Mouse (Mus musculus): Measurements from ENCODE around the gene Amigo2. TPM values are rescaled to one million over a fixed set of nuclear protein-coding genes. Genes with fewer than 3 reads are reported as not detected.

Gene Amigo2
- polyA plus RNA-seq, 1 experiment: 0.71 TPM

GRCm38 (mm10) chr15:97205776-97206175 is 41.3 kb downstream of the Amigo2 start:
- H3K79me3 ChIP-seq (ENCODE audit: low read depth): no peaks in the 10 kb centered on the region
- TF ChIP-seq CEBPB (IDR thresholded peaks at IDR 0.05; ENCODE audit: low read depth) (no peak), MYOG (IDR thresholded peaks at IDR 0.05; ENCODE audit: control insufficient read depth, extremely low read depth, insufficient read length) (no peak), USF1 (IDR thresholded peaks at IDR 0.05; ENCODE audit: low read depth) (no peak), MAX (IDR thresholded peaks at IDR 0.05) (no peak), MYOD1 (IDR thresholded peaks at IDR 0.05; ENCODE audit: control insufficient read depth, insufficient read length, low read depth) (no peak), CTCF (IDR thresholded peaks at IDR 0.05; ENCODE audit: control insufficient read depth, insufficient read depth, insufficient read length) (no peak), FOSL1 (IDR thresholded peaks at IDR 0.05; ENCODE audit: insufficient read depth, low read length, poor library complexity, severe bottlenecking) (no peak)
- no peaks in the 10 kb centered on the region for H3K27me3 ChIP-seq (ENCODE audit: control insufficient read depth, insufficient read depth, insufficient read length)
- H3ac ChIP-seq (ENCODE audit: control insufficient read depth, insufficient read length, low read depth): no peak overlapping the region
- H3K36me3 ChIP-seq (ENCODE audit: control insufficient read depth, insufficient read depth): no peaks in the 10 kb centered on the region
- H3K4me3 ChIP-seq (ENCODE audit: insufficient read depth, poor library complexity, severe bottlenecking): no peak overlapping the region
- no peaks in the 10 kb centered on the region for H3K79me2 ChIP-seq (ENCODE audit: control insufficient read depth, insufficient read depth)

GRCm38 (mm10) chr15:97204889-97205288 is 42.2 kb downstream of the Amigo2 start:
- Histone ChIP-seq H3K79me2 (ENCODE audit: control insufficient read depth, insufficient read depth) (no peaks in the 10 kb centered on the region), H3K4me3 (ENCODE audit: insufficient read depth, poor library complexity, severe bottlenecking) (no peak overlapping the region), H3K36me3 (ENCODE audit: control insufficient read depth, insufficient read depth) (no peaks in the 10 kb centered on the region), H3K79me3 (ENCODE audit: low read depth) (no peaks in the 10 kb centered on the region), H3K27me3 (ENCODE audit: control insufficient read depth, insufficient read depth, insufficient read length) (no peaks in the 10 kb centered on the region), H3ac (ENCODE audit: control insufficient read depth, insufficient read length, low read depth) (no peak overlapping the region)
- TF ChIP-seq CTCF (IDR thresholded peaks at IDR 0.05; ENCODE audit: control insufficient read depth, insufficient read depth, insufficient read length) (no peak), USF1 (IDR thresholded peaks at IDR 0.05; ENCODE audit: low read depth) (no peak), FOSL1 (IDR thresholded peaks at IDR 0.05; ENCODE audit: insufficient read depth, low read length, poor library complexity, severe bottlenecking) (no peak), CEBPB (IDR thresholded peaks at IDR 0.05; ENCODE audit: low read depth) (no peak), MYOG (IDR thresholded peaks at IDR 0.05; ENCODE audit: control insufficient read depth, extremely low read depth, insufficient read length) (no peak), MYOD1 (IDR thresholded peaks at IDR 0.05; ENCODE audit: control insufficient read depth, insufficient read length, low read depth) (no peak), MAX (IDR thresholded peaks at IDR 0.05) (no peak)

- Histone ChIP-seq H3K36me3 (ENCODE audit: control insufficient read depth, insufficient read depth) (no peaks in the 10 kb centered on the region), H3K79me2 (ENCODE audit: control insufficient read depth, insufficient read depth) (no peaks in the 10 kb centered on the region), H3ac (ENCODE audit: control insufficient read depth, insufficient read length, low read depth) (no peak overlapping the region), H3K27me3 (ENCODE audit: control insufficient read depth, insufficient read depth, insufficient read length) (no peaks in the 10 kb centered on the region), H3K4me3 (ENCODE audit: insufficient read depth, poor library complexity, severe bottlenecking) (no peak overlapping the region), H3K79me3 (ENCODE audit: low read depth) (no peaks in the 10 kb centered on the region)
- no peak for TF ChIP-seq CTCF (IDR thresholded peaks at IDR 0.05; ENCODE audit: control insufficient read depth, insufficient read depth, insufficient read length)
- no peak for TF ChIP-seq MAX (IDR thresholded peaks at IDR 0.05)
- no peak for TF ChIP-seq MYOG (IDR thresholded peaks at IDR 0.05; ENCODE audit: control insufficient read depth, extremely low read depth, insufficient read length)
- TF ChIP-seq CEBPB (IDR thresholded peaks at IDR 0.05; ENCODE audit: low read depth): no peak
- TF ChIP-seq USF1 (IDR thresholded peaks at IDR 0.05; ENCODE audit: low read depth): no peak
- TF ChIP-seq MYOD1 (IDR thresholded peaks at IDR 0.05; ENCODE audit: control insufficient read depth, insufficient read length, low read depth): no peak
- no peak for TF ChIP-seq FOSL1 (IDR thresholded peaks at IDR 0.05; ENCODE audit: insufficient read depth, low read length, poor library complexity, severe bottlenecking)
These were observed 50.4 kb downstream of the Amigo2 start for GRCm38 (mm10) chr15:97196644-97197043.

DNA sequence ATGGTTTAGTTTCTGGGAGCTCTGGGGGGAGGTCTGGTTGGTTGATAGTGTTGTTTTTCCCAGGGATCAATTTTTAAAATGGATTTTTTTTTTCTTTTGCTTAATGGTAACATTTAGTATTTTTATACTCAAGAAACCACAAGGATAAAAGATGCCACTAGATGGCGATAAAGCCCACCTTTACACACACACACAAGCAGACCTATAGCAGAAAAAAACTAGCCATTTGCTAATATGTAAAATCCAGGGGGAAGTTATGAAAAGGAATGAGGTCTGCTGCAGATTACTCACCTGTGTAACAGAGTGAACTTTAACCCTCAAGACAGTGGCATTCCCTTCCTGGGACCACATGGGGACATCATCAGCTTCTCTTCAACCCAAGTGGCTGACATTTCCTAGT is 51.5 kb downstream of the Amigo2 start:
- Histone ChIP-seq H3K79me3 (ENCODE audit: low read depth) (no peaks in the 10 kb centered on the region), H3K79me2 (ENCODE audit: control insufficient read depth, insufficient read depth) (no peaks in the 10 kb centered on the region), H3K4me3 (ENCODE audit: insufficient read depth, poor library complexity, severe bottlenecking) (no peak overlapping the region), H3ac (ENCODE audit: control insufficient read depth, insufficient read length, low read depth) (no peak overlapping the region), H3K36me3 (ENCODE audit: control insufficient read depth, insufficient read depth) (no peaks in the 10 kb centered on the region), H3K27me3 (ENCODE audit: control insufficient read depth, insufficient read depth, insufficient read length) (no peaks in the 10 kb centered on the region)
- TF ChIP-seq MYOD1 (IDR thresholded peaks at IDR 0.05; ENCODE audit: control insufficient read depth, insufficient read length, low read depth) (no peak), MAX (IDR thresholded peaks at IDR 0.05) (no peak), USF1 (IDR thresholded peaks at IDR 0.05; ENCODE audit: low read depth) (no peak), CTCF (IDR thresholded peaks at IDR 0.05; ENCODE audit: control insufficient read depth, insufficient read depth, insufficient read length) (no peak), MYOG (IDR thresholded peaks at IDR 0.05; ENCODE audit: control insufficient read depth, extremely low read depth, insufficient read length) (no peak), CEBPB (IDR thresholded peaks at IDR 0.05; ENCODE audit: low read depth) (no peak), FOSL1 (IDR thresholded peaks at IDR 0.05; ENCODE audit: insufficient read depth, low read length, poor library complexity, severe bottlenecking) (no peak)

Other genes starting within 250 kb of the Amigo2 start
- 0.09 TPM for gene Slc38a4, start 191.3 kb downstream of the Amigo2 start, polyA plus RNA-seq (2012; fragmentation: generic; extraction: Trizol)
- 0.32 TPM for gene Pced1b, start 180 bp downstream of the Amigo2 start, polyA plus RNA-seq (2012; fragmentation: generic; extraction: Trizol)

Data from C2C12 (cell line).